Mouse (Mus musculus): Measurements from ENCODE around the gene Mxra8. TPM values are rescaled to one million over a fixed set of nuclear protein-coding genes. Genes with fewer than 3 reads are reported as not detected.

The Mxra8 gene
- polyA plus RNA-seq, 1 experiment = not detected

DNA sequence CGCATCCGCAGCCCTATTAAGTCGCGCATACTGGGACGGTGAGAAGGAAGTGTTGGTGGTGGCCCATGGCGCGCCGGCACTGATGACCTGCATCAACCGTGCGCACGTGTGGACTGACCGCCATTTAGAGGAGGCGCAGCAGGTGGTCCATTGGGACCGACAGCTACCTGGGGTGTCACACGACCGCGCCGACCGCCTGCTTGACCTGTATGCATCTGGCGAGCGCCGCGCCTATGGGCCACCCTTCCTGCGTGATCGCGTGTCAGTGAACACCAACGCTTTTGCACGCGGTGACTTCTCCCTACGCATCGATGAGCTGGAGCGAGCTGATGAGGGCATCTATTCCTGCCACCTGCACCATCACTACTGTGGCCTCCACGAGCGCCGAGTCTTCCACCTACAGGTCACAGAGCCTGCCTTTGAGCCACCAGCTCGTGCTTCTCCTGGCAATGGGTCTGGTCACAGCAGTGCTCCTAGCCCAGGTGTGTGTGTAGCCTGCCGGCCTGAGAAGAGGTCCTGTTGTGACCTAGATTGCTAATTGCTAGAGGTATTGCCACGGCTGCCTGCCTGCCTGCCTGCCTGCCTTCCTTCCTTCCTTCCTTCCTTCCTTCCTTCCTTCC, 2.3 kb downstream of the Mxra8 start:
- TF ChIP-seq GATA1 (IDR thresholded peaks at IDR 0.05; ENCODE audit: low read length) (no peak), TAL1 (IDR thresholded peaks at IDR 0.05; ENCODE audit: low read length) (no peak)
- H3K4me1 ChIP-seq (ENCODE audit: control insufficient read depth) = peaks cover 32% of the 10 kb centered on the region
- no peaks in the 10 kb centered on the region for H3K36me3 ChIP-seq (ENCODE audit: control insufficient read depth)
- H3K27me3 ChIP-seq (ENCODE audit: control insufficient read depth) = peaks cover 61% of the 10 kb centered on the region
- H3K9me3 ChIP-seq (ENCODE audit: control insufficient read depth, low read length) = no peaks in the 10 kb centered on the region; the same call in 1 of the 2 replicates
- H3K4me3 ChIP-seq (replicated peaks) = peak overlapping the region; percentile 65

DNA sequence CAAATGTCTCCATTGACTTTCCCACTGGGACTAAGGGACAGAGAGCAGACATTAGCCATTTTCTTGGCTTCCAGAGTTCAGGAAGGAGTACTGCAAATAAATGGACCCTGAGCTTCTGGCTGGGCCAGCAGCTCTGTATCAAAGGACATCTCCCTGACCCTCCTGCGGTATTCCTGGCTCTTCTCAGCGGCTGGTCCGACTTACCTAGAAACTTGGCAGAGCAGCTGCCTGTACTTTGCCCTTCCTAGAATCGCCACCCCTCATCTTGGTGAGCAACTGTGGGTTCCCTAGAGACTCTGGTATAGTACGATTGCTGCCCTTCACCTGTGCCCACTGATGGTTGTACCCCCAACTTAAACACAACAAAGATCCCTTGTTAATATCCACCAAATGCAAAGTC, 3.8 kb downstream of the Mxra8 start:
- no peaks in the 10 kb centered on the region; the same call in 1 of the 2 replicates for H3K9me3 ChIP-seq (ENCODE audit: control insufficient read depth, low read length)
- peaks cover 55% of the 10 kb centered on the region for H3K27me3 ChIP-seq (ENCODE audit: control insufficient read depth)
- H3K4me3 ChIP-seq (replicated peaks) = no peak overlapping the region
- peaks cover 43% of the 10 kb centered on the region for H3K4me1 ChIP-seq (ENCODE audit: control insufficient read depth)
- no peaks in the 10 kb centered on the region for H3K36me3 ChIP-seq (ENCODE audit: control insufficient read depth)
- TF ChIP-seq GATA1 (IDR thresholded peaks at IDR 0.05; ENCODE audit: low read length) (no peak), TAL1 (IDR thresholded peaks at IDR 0.05; ENCODE audit: low read length) (no peak)

DNA sequence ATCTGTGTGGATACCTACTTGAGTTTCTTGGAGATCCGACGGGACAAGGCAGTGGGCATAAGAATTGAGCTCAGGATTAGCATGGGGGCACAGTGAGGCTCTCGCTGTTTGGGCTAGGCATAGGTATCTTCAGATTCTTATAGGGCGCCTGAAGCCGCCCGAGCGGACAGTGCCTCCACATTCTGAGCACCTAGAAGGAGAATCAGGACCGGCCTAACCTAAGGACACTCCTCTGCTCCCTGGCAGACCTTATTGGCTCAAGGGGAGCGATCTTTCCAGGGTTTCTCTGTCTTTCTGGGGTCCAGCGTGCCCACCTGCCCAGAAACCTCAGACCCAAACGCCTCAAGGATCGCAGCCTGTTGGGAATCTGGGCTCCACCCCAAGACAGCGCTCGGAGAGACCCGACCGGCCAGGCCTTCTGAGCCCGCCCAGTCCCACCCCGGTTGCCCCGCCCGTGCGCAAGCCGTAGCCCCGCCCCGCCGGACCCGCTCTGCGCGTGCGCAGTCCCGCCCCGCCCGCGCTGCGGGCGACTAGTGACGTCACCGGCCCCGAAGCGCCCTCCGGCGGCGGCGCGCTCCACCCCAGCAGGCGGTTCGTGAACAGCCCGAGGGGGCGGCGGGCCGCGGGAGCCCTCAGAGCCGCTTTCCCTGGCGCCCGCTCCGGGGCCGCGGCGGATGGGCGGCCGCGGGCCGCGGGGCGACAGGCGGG, 7.5 kb downstream of the Mxra8 start, which contains the start of gene Dvl1:
Gene Dvl1, plus strand, starts transcription at position 532 of the 708 bp plus-strand sequence.
- Histone ChIP-seq H3K4me1 (ENCODE audit: control insufficient read depth) (peaks cover 53% of the 10 kb centered on the region), H3K9me3 (ENCODE audit: control insufficient read depth, low read length) (no peaks in the 10 kb centered on the region), H3K27me3 (ENCODE audit: control insufficient read depth) (peaks cover 23% of the 10 kb centered on the region), H3K36me3 (ENCODE audit: control insufficient read depth) (peaks cover 24% of the 10 kb centered on the region), H3K4me3 (replicated peaks) (peak within 1 kb of the TSS; percentile 97)
- TF ChIP-seq GATA1 (IDR thresholded peaks at IDR 0.05; ENCODE audit: low read length) (no peak), TAL1 (IDR thresholded peaks at IDR 0.05; ENCODE audit: low read length) (no peak)

DNA sequence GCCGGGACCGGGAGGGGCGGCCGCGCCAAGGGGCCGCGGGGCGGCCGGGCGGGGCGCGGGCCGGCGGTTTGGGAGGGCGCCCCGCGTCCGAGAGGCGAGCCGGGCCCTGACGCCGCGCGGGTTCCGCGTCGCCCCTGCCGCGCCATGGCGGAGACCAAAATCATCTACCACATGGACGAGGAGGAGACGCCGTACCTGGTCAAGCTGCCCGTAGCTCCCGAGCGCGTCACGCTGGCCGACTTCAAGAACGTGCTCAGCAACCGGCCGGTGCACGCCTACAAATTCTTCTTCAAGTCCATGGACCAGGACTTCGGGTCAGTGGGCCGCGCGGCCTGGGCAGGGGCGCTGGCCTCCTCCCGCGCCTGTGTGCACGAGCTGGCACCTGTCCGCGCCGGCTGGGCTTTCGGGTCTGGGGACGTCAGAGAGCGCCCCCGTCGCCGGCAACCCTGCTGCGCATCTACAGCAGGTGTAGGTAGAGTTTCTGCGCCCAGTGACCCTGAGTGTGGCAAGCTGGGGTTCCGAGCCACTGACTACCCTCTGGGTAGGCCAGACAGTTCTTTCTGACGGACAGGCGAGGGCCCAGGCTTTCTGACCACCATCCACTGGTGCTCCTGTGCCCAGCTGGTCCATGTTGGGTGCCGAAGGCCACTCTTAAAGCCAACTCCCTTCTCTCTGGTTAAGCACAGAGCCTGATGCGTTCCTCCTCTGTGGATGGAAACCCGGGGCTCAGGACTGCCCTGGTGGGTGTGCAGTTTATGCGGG, 8.3 kb downstream of the Mxra8 start:
- Histone ChIP-seq H3K27me3 (ENCODE audit: control insufficient read depth) (peaks cover 15% of the 10 kb centered on the region), H3K9me3 (ENCODE audit: control insufficient read depth, low read length) (no peaks in the 10 kb centered on the region), H3K4me1 (ENCODE audit: control insufficient read depth) (peaks cover 57% of the 10 kb centered on the region), H3K4me3 (replicated peaks) (peak overlapping the region; percentile 97), H3K36me3 (ENCODE audit: control insufficient read depth) (peaks cover 30% of the 10 kb centered on the region)
- TF ChIP-seq TAL1 (IDR thresholded peaks at IDR 0.05; ENCODE audit: low read length) (no peak), GATA1 (IDR thresholded peaks at IDR 0.05; ENCODE audit: low read length) (no peak)

DNA sequence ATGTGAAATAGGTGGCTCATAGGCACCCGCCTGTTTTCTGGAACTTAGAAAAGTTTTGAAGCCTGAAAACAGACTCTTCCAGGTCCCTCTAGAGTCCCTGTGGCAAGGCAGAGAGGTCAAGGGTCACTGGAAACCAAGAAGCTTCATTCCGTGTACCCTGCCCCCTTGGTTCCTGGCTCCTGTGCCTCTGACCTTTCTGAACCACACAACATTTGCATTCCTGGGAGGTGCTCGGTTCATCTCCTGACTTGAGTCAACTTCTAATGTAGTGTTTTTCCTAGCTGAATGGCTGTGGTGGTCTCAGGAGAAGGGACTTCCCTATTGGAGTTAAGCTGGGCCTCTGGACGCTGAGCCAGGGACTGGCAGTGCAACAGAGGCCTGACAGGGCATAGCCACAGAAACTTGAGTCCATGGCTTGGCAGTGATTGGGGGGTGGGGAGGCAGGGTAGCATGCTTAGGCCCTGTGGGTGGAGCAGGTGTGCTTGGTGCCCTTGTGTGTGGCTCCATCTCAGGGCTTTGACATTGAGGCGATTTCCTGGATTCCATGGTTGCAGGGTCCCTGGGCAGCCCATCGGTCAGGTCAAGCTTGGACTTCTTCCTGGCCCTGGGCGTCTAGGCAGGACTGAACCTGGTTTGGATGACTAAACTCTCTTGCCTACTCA, 9.1 kb downstream of the Mxra8 start:
- no peaks in the 10 kb centered on the region for H3K9me3 ChIP-seq (ENCODE audit: control insufficient read depth, low read length)
- H3K4me3 ChIP-seq (replicated peaks) = peak overlapping the region; percentile 97
- H3K27me3 ChIP-seq (ENCODE audit: control insufficient read depth) = peaks cover 7% of the 10 kb centered on the region
- peaks cover 36% of the 10 kb centered on the region for H3K36me3 ChIP-seq (ENCODE audit: control insufficient read depth)
- peaks cover 58% of the 10 kb centered on the region for H3K4me1 ChIP-seq (ENCODE audit: control insufficient read depth)
- TF ChIP-seq GATA1 (IDR thresholded peaks at IDR 0.05; ENCODE audit: low read length) (no peak), TAL1 (IDR thresholded peaks at IDR 0.05; ENCODE audit: low read length) (no peak)

DNA sequence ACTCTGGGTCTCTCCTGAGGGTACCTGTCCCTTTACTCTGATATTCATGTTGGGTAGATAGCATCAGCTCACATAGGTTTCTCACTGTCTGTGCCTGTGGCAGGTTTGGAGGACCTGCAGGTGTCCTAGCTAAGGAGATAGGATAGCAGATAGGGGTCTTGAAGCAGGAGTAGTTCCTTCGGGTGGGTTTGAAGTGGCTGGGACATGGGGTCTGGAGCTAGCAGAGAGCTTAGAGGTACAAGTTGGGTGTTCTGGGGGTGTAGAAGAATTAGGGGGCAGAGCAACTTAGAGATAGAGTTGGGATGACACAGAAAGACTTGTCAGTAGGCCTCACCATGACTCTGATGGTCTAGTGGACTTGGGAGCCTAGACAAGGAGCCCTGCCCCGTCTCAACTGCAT, 9.9 kb downstream of the Mxra8 start:
- H3K36me3 ChIP-seq (ENCODE audit: control insufficient read depth) = peaks cover 44% of the 10 kb centered on the region
- H3K27me3 ChIP-seq (ENCODE audit: control insufficient read depth) = peaks cover 4% of the 10 kb centered on the region
- H3K4me3 ChIP-seq (replicated peaks) = peak overlapping the region; percentile 97
- H3K4me1 ChIP-seq (ENCODE audit: control insufficient read depth) = peaks cover 59% of the 10 kb centered on the region
- no peaks in the 10 kb centered on the region for H3K9me3 ChIP-seq (ENCODE audit: control insufficient read depth, low read length)
- TF ChIP-seq GATA1 (IDR thresholded peaks at IDR 0.05; ENCODE audit: low read length) (no peak), TAL1 (IDR thresholded peaks at IDR 0.05; ENCODE audit: low read length) (no peak)

DNA sequence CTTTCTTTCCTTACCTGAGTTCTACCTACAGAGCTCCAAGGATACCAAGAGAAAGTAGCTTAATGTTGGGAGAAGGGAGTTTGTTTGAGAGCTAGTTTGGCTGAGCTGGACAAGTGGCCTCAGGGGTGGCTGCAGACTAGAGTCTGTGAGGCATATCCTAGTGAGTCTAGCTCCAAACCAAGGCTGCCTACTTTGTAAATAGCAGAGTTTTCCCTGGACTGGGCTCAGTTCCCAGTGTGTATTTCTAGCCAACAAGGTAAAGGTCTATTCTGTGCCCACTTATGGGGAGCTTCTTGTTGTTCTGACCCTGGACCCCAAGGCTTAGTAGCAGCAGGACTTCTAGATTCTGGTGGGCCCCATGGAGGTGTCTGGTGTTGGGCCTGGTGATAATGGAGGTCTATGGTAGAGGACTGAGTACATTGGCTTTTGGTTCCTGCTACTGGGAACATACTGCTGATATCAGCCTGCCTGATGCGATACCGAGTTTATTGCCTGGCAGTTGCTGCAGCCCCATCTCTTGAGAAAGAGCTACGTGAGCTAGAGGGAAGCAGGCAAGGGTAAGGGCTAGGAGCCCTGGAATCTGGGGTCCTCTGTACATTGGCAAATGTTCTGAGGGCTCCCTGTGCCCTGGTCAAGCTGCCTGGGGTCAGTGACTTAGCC, 10.4 kb downstream of the Mxra8 start:
- peaks cover 50% of the 10 kb centered on the region for H3K36me3 ChIP-seq (ENCODE audit: control insufficient read depth)
- H3K9me3 ChIP-seq (ENCODE audit: control insufficient read depth, low read length) = no peaks in the 10 kb centered on the region
- peaks cover 64% of the 10 kb centered on the region for H3K4me1 ChIP-seq (ENCODE audit: control insufficient read depth)
- TF ChIP-seq GATA1 (IDR thresholded peaks at IDR 0.05; ENCODE audit: low read length) (no peak), TAL1 (IDR thresholded peaks at IDR 0.05; ENCODE audit: low read length) (no peak)
- H3K4me3 ChIP-seq (replicated peaks) = peak overlapping the region; percentile 97
- peaks cover 4% of the 10 kb centered on the region for H3K27me3 ChIP-seq (ENCODE audit: control insufficient read depth)

DNA sequence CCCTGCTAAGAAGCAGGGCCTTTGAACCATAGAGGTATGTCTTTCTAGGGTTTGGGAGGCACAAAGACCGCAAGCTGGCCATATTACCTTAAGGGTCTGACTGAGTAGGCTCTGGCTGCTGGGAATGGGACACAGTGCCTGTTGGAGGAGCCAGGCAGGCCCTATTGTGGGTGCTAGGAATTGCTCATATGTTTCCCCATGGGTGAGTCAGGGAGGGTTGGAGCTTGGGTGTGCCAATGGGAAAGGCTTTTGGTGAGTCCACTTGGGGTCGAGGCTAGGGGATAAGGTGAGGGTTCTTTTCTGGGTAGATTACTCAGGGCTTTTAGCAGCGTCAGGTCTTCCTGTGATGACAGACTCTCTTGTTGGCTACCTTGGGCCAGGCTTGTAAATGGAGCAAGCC, 11.9 kb downstream of the Mxra8 start:
- peaks cover 77% of the 10 kb centered on the region for H3K4me1 ChIP-seq (ENCODE audit: control insufficient read depth)
- no peaks in the 10 kb centered on the region for H3K9me3 ChIP-seq (ENCODE audit: control insufficient read depth, low read length)
- H3K27me3 ChIP-seq (ENCODE audit: control insufficient read depth) = no peaks in the 10 kb centered on the region
- H3K4me3 ChIP-seq (replicated peaks) = no peak overlapping the region
- H3K36me3 ChIP-seq (ENCODE audit: control insufficient read depth) = peaks cover 64% of the 10 kb centered on the region
- no peak for TF ChIP-seq GATA1 (IDR thresholded peaks at IDR 0.05; ENCODE audit: low read length)
- TF ChIP-seq TAL1 (IDR thresholded peaks at IDR 0.05; ENCODE audit: low read length) = no peak
